Mouse (Mus musculus) stomach, postnatal 0 days (tissue): ENCODE data around the gene Spag17. TPM values are rescaled to one million over a fixed set of nuclear protein-coding genes. Genes with fewer than 3 reads are reported as not detected.

ENCODE experiments used
- ATAC-seq: fragments of 200-750 bp; cut with Nextera tagmentation; 2 replicates; pipeline ENCODE4 v1.8.0; 2017; ENCODE audit not compliant: low FRiP score, low TSS enrichment
- DNase-seq: peaks from one replicate; pipeline ENCODE4 v3.0.0-alpha.2; 2016; ENCODE audit warnings: low spot score
- H3K27ac ChIP-seq: fragments of 300-500 bp; sonication (generic); replicated peaks from 2 replicates; pipeline ENCODE4 v1.5.1; 2014; ENCODE audit warnings: mild to moderate bottlenecking, control low read depth
- H3K27me3 ChIP-seq: fragments of 300-500 bp; sonication (generic); 2 replicates; pipeline ENCODE4 v1.6.1; 2014; ENCODE audit warnings: low read length; ENCODE audit not compliant: control insufficient read depth, insufficient read depth
- H3K36me3 ChIP-seq: fragments of 300-500 bp; sonication (generic); 2 replicates; pipeline ENCODE4 v1.6.1; 2014; ENCODE audit warnings: low read length, mixed read lengths; ENCODE audit not compliant: control insufficient read depth, insufficient read depth
- H3K4me1 ChIP-seq: fragments of 300-500 bp; sonication (generic); replicated peaks from 2 replicates; pipeline ENCODE4 v1.6.1; 2014; ENCODE audit warnings: antibody characterized with exemption; ENCODE audit not compliant: control insufficient read depth, insufficient read depth
- H3K4me2 ChIP-seq: fragments of 300-500 bp; sonication (generic); replicated peaks from 2 replicates; pipeline ENCODE4 v1.6.1; 2014; ENCODE audit warnings: low read depth, mild to moderate bottlenecking, control low read depth, moderate library complexity
- H3K4me3 ChIP-seq: fragments of 300-500 bp; sonication (generic); 2 replicates; pipeline ENCODE4 v1.5.1; 2014; ENCODE audit warnings: low read depth, low read length, control low read depth
- H3K9ac ChIP-seq: fragments of 300-500 bp; sonication (generic); 2 replicates; pipeline ENCODE4 v1.6.1; 2014; ENCODE audit warnings: mild to moderate bottlenecking, low read length, control low read depth, mixed read lengths
- H3K9me3 ChIP-seq: fragments of 300-500 bp; sonication (generic); 2 replicates; pipeline ENCODE4 v1.6.1; 2016; ENCODE audit warnings: low read length; ENCODE audit not compliant: control insufficient read depth
- CTCF ChIP-seq: IDR thresholded peaks from 2 replicates; pipeline ENCODE4 v1.5.1; 2016; ENCODE audit warnings: antibody characterized with exemption, low read depth, mild to moderate bottlenecking, moderate library complexity
- EP300 ChIP-seq: optimal IDR thresholded peaks from 2 replicates; pipeline ENCODE3; 2016; ENCODE audit warnings: antibody characterized with exemption
- WGBS: fragments of 180-500 bp; shearing (Covaris S2); extraction: QIAGEN DNeasy Blood & Tissue Kit; methylation state at CpG from one replicate; pipeline ENCODE4 v1.1.7; 2014; 5-methylcytosine and 5-hydroxymethylcytosine counted together
- polyA plus RNA-seq: library from polyadenylated mRNA; unstranded; fragments of >200 nt; fragmentation: Nextera tagmentation; extraction: Ambion mirVana; gene quantifications from 2 replicates; pipeline ENCODE4 v1.2.1, GENCODE M21; 2015

Spag17 gene
- polyA plus RNA-seq, 1 experiment from 2014 or later, result not detected

- ATAC-seq (no peak), DNase-seq (no peak)
- 86% methylated on average over 11 of the region's 11 CpGs for WGBS
- no peaks in the 10 kb centered on the region for H3K27me3 ChIP-seq
- no peaks in the 10 kb centered on the region for H3K4me1 ChIP-seq
- no peak overlapping the region for H3K4me2 ChIP-seq
- no peak for TF ChIP-seq CTCF
- TF ChIP-seq EP300, result no peak
- no peaks in the 10 kb centered on the region for H3K9me3 ChIP-seq
- H3K9ac ChIP-seq, result no peak overlapping the region
- H3K4me3 ChIP-seq, result no peak overlapping the region
- H3K36me3 ChIP-seq, result peaks cover 16% of the 10 kb centered on the region; the same call in 1 of the 2 replicates
- no peak overlapping the region for H3K27ac ChIP-seq
Measured at GRCm38 (mm10) chr3:100189861-100190260, 304.7 kb downstream of the Spag17 start.
